Mouse (Mus musculus): ENCODE results near the gene Zfp871. TPM values are rescaled to one million over a fixed set of nuclear protein-coding genes. Genes with fewer than 3 reads are reported as not detected.
"Not testable (repeated sequence)": the region's sequence is repeated elsewhere in the genome, so short reads cannot be mapped to it uniquely, and the experiment has no call there.

Zfp871 gene
- polyA plus RNA-seq, 1 experiment from 2014 or later: 51.9 TPM

GRCm38 (mm10) chr17:32722771-32723170 is 65.3 kb downstream of the Zfp871 start:
- no peaks in the 10 kb centered on the region for H3K36me3 ChIP-seq (replicated peaks)
- H3K4me3 ChIP-seq: no peak overlapping the region
- no peak for DNase-seq (ENCODE audit: low spot score)
- H3K27me3 ChIP-seq (replicated peaks; ENCODE audit: low read depth, poor library complexity, severe bottlenecking): no peaks in the 10 kb centered on the region
- WGBS: 80% methylated on average over 7 of the region's 7 CpGs
- H3K27ac ChIP-seq (replicated peaks): no peak overlapping the region
- no peaks in the 10 kb centered on the region for H3K4me1 ChIP-seq
- H3K9me3 ChIP-seq: peaks cover 16% of the 10 kb centered on the region; the same call in 1 of the 2 replicates

- 82% methylated on average over 1 of the region's 1 CpGs for WGBS
- H3K4me1 ChIP-seq; DNase-seq (ENCODE audit: low spot score); H3K36me3 ChIP-seq (replicated peaks); H3K4me3 ChIP-seq; H3K27ac ChIP-seq (replicated peaks); H3K27me3 ChIP-seq (replicated peaks; ENCODE audit: low read depth, poor library complexity, severe bottlenecking): not testable (repeated sequence)
- peaks cover 19% of the 10 kb centered on the region; the same call in 1 of the 2 replicates for H3K9me3 ChIP-seq
These were observed 65.9 kb downstream of the Zfp871 start for GRCm38 (mm10) chr17:32722151-32722550.

Other genes with a start within 250 kb of the Zfp871 start
- gene Cyp4f37, start 167.0 kb downstream of the Zfp871 start, polyA plus RNA-seq (2016; fragmentation: Nextera tagmentation; extraction: Ambion mirVana): not detected in 2 replicates
- gene Cyp4f40, start 129.4 kb downstream of the Zfp871 start, polyA plus RNA-seq (2016; fragmentation: Nextera tagmentation; extraction: Ambion mirVana): not detected in 2 replicates
- 0.49 and 1.4 TPM in 2 replicates for gene Cyp4f15, start 102.7 kb downstream of the Zfp871 start, polyA plus RNA-seq (2016; fragmentation: Nextera tagmentation; extraction: Ambion mirVana)
- gene Zfp811, start 21.6 kb upstream of the Zfp871 start, polyA plus RNA-seq (2016; fragmentation: Nextera tagmentation; extraction: Ambion mirVana): 12.0 and 13.3 TPM in 2 replicates
- gene Zfp799, start 42.0 kb upstream of the Zfp871 start, polyA plus RNA-seq (2016; fragmentation: Nextera tagmentation; extraction: Ambion mirVana): 13.2 and 13.9 TPM in 2 replicates
- gene Zfp870, start 103.4 kb upstream of the Zfp871 start, polyA plus RNA-seq (2016; fragmentation: Nextera tagmentation; extraction: Ambion mirVana): 7.1 and 8.7 TPM in 2 replicates
- not detected in 2 replicates for gene Cyp4f14, start 129.1 kb upstream of the Zfp871 start, polyA plus RNA-seq (2016; fragmentation: Nextera tagmentation; extraction: Ambion mirVana)
- gene Cyp4f13, start 159.1 kb upstream of the Zfp871 start, polyA plus RNA-seq (2016; fragmentation: Nextera tagmentation; extraction: Ambion mirVana): 2.1 and 3.3 TPM in 2 replicates
- 12.0 and 15.1 TPM in 2 replicates for gene Zfp472, start 177.5 kb upstream of the Zfp871 start, polyA plus RNA-seq (2016; fragmentation: Nextera tagmentation; extraction: Ambion mirVana)
- gene Zfp952, start 204.8 kb upstream of the Zfp871 start, polyA plus RNA-seq (2016; fragmentation: Nextera tagmentation; extraction: Ambion mirVana): 13.1 and 13.3 TPM in 2 replicates
- gene Zfp763, start 245.1 kb upstream of the Zfp871 start, polyA plus RNA-seq (2016; fragmentation: Nextera tagmentation; extraction: Ambion mirVana): 15.3 and 18.4 TPM in 2 replicates